Mouse (Mus musculus) central nervous system, embryonic 11.5 days (tissue): Measurements from ENCODE around the gene Tnfrsf13c. TPM values are rescaled to one million over a fixed set of nuclear protein-coding genes. Genes with fewer than 3 reads are reported as not detected.

Source experiments
- polyA plus RNA-seq: library from polyadenylated mRNA; depleted of rRNA; stranded (reverse); fragments of >200 nt; gene quantifications from 2 replicates; pipeline ENCODE4 v1.2.3, GENCODE M21; 2012; rRNA removed

Tnfrsf13c gene
- 0.14 and 0.28 TPM in 2 replicates for polyA plus RNA-seq

DNA sequence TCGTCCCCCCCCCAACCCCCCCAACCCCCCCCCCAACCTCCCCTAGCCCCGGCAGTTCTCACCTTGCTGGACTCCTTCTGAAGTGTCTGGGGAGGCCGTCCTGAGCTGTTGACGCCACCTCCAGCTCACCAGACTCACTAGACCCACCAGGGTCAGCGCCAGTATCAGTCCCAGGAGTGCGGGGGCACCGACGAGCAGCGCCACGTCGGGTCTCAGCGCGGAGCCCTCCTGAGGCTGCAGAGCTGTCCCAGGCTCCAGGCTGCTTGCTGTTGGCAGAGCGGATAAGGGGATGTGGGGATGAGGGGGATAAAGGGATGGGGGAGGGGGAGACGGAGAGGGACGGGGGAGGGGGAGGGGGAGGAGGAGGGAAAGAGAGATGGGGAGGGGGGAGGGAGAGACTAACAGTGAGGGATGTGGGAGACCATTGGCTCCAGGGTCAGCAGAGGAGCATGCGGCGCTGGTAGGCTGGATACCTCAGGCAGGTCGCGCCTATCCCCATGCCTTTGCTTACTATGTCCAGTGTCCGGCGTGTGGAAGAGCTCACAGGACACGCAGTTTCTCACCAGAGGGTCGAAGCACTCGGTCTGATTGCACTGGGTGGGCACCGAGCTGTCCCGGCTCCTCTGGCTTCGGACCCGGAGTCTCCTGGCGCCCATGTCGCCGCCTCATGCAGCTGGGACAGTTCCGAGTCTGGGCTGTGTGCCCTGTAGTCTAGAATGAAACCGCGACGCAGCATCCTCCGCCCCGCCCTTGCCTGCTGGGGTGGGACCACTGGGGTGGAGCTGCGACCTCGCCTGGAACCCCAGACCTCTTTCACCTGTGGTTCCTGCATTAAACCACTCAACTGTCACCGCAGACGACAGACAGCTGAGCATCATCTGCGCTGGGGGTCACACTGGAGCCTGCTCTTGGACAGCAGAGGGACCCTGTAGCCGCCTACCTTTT lies at the start of gene Tnfrsf13c:
Gene Tnfrsf13c, minus strand, starts transcription at position 713 of the 945 bp plus-strand sequence.

DNA sequence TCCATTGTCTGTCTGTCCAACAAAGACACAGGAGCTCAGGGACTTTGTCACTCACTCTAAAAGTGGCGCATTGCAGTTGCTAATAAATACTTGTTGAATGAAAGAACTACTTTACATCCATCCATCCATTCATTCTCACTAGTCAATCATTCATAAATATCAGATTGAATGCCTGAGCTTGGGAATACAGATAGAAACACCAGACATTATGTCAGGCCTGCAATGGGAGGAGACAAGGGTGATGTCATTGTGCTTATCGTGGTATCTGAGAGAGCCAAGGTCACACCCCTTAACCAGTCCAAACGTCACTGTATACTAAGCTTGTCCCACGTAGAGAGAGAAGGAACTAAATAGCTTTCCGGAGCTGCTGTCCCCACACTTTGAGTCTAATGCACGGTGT lies 27.9 kb upstream of the Tnfrsf13c start, which contains the start of gene 1500009C09Rik:
Gene 1500009C09Rik, plus strand, starts transcription at position 301 of the 400 bp plus-strand sequence.

GRCm38 (mm10) chr15:82244115-82244804 lies 20.1 kb upstream of the Tnfrsf13c start, which contains the start of gene Cenpm:
Gene Cenpm, minus strand, starts transcription at chr15:82244748.

GRCm38 (mm10) chr15:82212752-82213063 lies 11.5 kb downstream of the Tnfrsf13c start, which contains the start of gene Shisa8:
Gene Shisa8, minus strand, starts transcription at chr15:82212815.

Other genes starting within 250 kb of the Tnfrsf13c start
- gene 1700029P11Rik, start 243.8 kb downstream of the Tnfrsf13c start, polyA plus RNA-seq, result not detected in 2 replicates
- gene Xrcc6, start 236.5 kb downstream of the Tnfrsf13c start, polyA plus RNA-seq, result 39.3 and 44.3 TPM in 2 replicates
- gene Desi1, start 190.5 kb downstream of the Tnfrsf13c start, polyA plus RNA-seq, result 20.3 and 29.7 TPM in 2 replicates
- gene Snu13, start 176.8 kb downstream of the Tnfrsf13c start, polyA plus RNA-seq, result 88.9 and 164 TPM in 2 replicates
- 0.01 TPM in 1 of 2 replicates, not detected in the other for gene 4930407I10Rik, start 165.2 kb downstream of the Tnfrsf13c start, polyA plus RNA-seq
- 0.06 and 0.10 TPM in 2 replicates for gene Mei1, start 154.4 kb downstream of the Tnfrsf13c start, polyA plus RNA-seq
- 23.7 and 25.0 TPM in 2 replicates for gene Ccdc134, start 96.4 kb downstream of the Tnfrsf13c start, polyA plus RNA-seq
- gene Srebf2, start 77.2 kb downstream of the Tnfrsf13c start, polyA plus RNA-seq, result 120 and 126 TPM in 2 replicates
- 0.57 and 1.2 TPM in 2 replicates for gene Shisa8, start 11.6 kb downstream of the Tnfrsf13c start, polyA plus RNA-seq
- 45.2 and 65.4 TPM in 2 replicates for gene Cenpm, start 20.4 kb upstream of the Tnfrsf13c start, polyA plus RNA-seq
- 6.7 and 13.2 TPM in 2 replicates for gene 1500009C09Rik, start 28.0 kb upstream of the Tnfrsf13c start, polyA plus RNA-seq
- gene Sept3, start 50.5 kb upstream of the Tnfrsf13c start, polyA plus RNA-seq, result 154 and 257 TPM in 2 replicates
- 0.18 and 0.19 TPM in 2 replicates for gene Wbp2nl, start 74.6 kb upstream of the Tnfrsf13c start, polyA plus RNA-seq
- gene Naga, start 114.6 kb upstream of the Tnfrsf13c start, polyA plus RNA-seq, result 47.0 and 64.3 TPM in 2 replicates
- 4.6 and 5.6 TPM in 2 replicates for gene Pheta2, start 114.6 kb upstream of the Tnfrsf13c start, polyA plus RNA-seq
- gene Smdt1, start 114.6 kb upstream of the Tnfrsf13c start, polyA plus RNA-seq, result 188 and 236 TPM in 2 replicates
- 289 and 293 TPM in 2 replicates for gene Ndufa6, start 130.0 kb upstream of the Tnfrsf13c start, polyA plus RNA-seq
- 11.4 and 15.8 TPM in 2 replicates for gene Cyp2d22, start 155.9 kb upstream of the Tnfrsf13c start, polyA plus RNA-seq
- not detected in 2 replicates for gene Cyp2d11, start 169.7 kb upstream of the Tnfrsf13c start, polyA plus RNA-seq
- 0.34 and 0.62 TPM in 2 replicates for gene Cyp2d10, start 182.8 kb upstream of the Tnfrsf13c start, polyA plus RNA-seq
- gene Cyp2d9, start 209.1 kb upstream of the Tnfrsf13c start, polyA plus RNA-seq, result 0.09 TPM in 1 of 2 replicates, not detected in the other